Mouse (Mus musculus) liver, postnatal 0 days (tissue): Measurements from ENCODE around the gene Palm3.

Experiments used
- CTCF ChIP-seq: sonication (generic); IDR thresholded peaks from 2 replicates; pipeline ENCODE4 v1.5.1; 2016; ENCODE audit warnings: antibody characterized with exemption, low read depth
- EP300 ChIP-seq: IDR thresholded peaks from 2 replicates; pipeline ENCODE4 v1.6.1; 2016; ENCODE audit warnings: antibody characterized with exemption, low read depth, mild to moderate bottlenecking

GRCm38 (mm10) chr8:84053229-84053628, 32.0 kb downstream of the Palm3 start:
- TF ChIP-seq EP300: no peak
- no peak for TF ChIP-seq CTCF
